Mouse (Mus musculus) retina, postnatal 7 days (tissue): ENCODE measurements around the gene Tagln3.

Experiments used
- DNase-seq: peaks from one replicate; pipeline ENCODE4 v3.0.0-alpha.2; 2012; ENCODE audit warnings: low read depth, low spot score

Tagln3 gene

GRCm38 (mm10) chr16:45724061-45724741 lies at the start of gene Tagln3:
TSS of gene Tagln3 (minus strand) at chr16:45724608.
- DNase-seq = peak; percentile 56

GRCm38 (mm10) chr16:45770914-45771313 lies 46.5 kb upstream of the Tagln3 start:
- DNase-seq = no peak

- DNase-seq = no peak
Measured at GRCm38 (mm10) chr16:45767853-45768640, 43.6 kb upstream of the Tagln3 start.

GRCm38 (mm10) chr16:45767434-45767833 lies 43.0 kb upstream of the Tagln3 start:
- no peak for DNase-seq

GRCm38 (mm10) chr16:45765801-45766494 lies 41.5 kb upstream of the Tagln3 start:
- DNase-seq = no peak

- DNase-seq = no peak
Measured at GRCm38 (mm10) chr16:45765102-45765501, 40.7 kb upstream of the Tagln3 start.

- no peak for DNase-seq
Measured at GRCm38 (mm10) chr16:45762859-45763505, 38.6 kb upstream of the Tagln3 start.

- no peak for DNase-seq
Measured at GRCm38 (mm10) chr16:45761425-45761824, 37.0 kb upstream of the Tagln3 start.

- no peak for DNase-seq
Measured at GRCm38 (mm10) chr16:45758726-45759269, 34.4 kb upstream of the Tagln3 start.

- DNase-seq = no peak
Measured at GRCm38 (mm10) chr16:45757421-45758078, 33.1 kb upstream of the Tagln3 start.

- DNase-seq = peak; percentile 59
Measured at GRCm38 (mm10) chr16:45756855-45757254, 32.4 kb upstream of the Tagln3 start.

GRCm38 (mm10) chr16:45743591-45744144 lies 19.3 kb upstream of the Tagln3 start:
- DNase-seq = no peak

- DNase-seq = peak; percentile 96
Measured at GRCm38 (mm10) chr16:45742615-45743476, 18.4 kb upstream of the Tagln3 start, which contains the start of gene Abhd10. TSS of gene Abhd10 (minus strand) at chr16:45742955.

GRCm38 (mm10) chr16:45737880-45738279 lies 13.5 kb upstream of the Tagln3 start:
- no peak for DNase-seq

GRCm38 (mm10) chr16:45736724-45737123 lies 12.3 kb upstream of the Tagln3 start:
- DNase-seq = no peak

- DNase-seq = no peak
Measured at GRCm38 (mm10) chr16:45729163-45729562, 4.8 kb upstream of the Tagln3 start.

GRCm38 (mm10) chr16:45724742-45725102 lies 314 bp upstream of the Tagln3 start:
- DNase-seq = no peak

GRCm38 (mm10) chr16:45723172-45723901 lies 1.1 kb downstream of the Tagln3 start:
- no peak for DNase-seq

- DNase-seq = no peak
Measured at GRCm38 (mm10) chr16:45722460-45722951, 1.9 kb downstream of the Tagln3 start.
